Mouse (Mus musculus) midbrain, embryonic 10.5 days (tissue): Measurements from ENCODE around the gene H2-M3. TPM values are rescaled to one million over a fixed set of nuclear protein-coding genes. Genes with fewer than 3 reads are reported as not detected.

ENCODE experiments used
- DNase-seq: peaks from one replicate; pipeline ENCODE4 v3.0.0-alpha.2; 2017; ENCODE audit warnings: low spot score
- H3K27ac ChIP-seq: fragments of 300-500 bp; sonication (generic); replicated peaks from 2 replicates; pipeline ENCODE4 v1.5.1; 2016; ENCODE audit warnings: mild to moderate bottlenecking
- H3K27me3 ChIP-seq: fragments of 300-500 bp; sonication (generic); 2 replicates; pipeline ENCODE4 v1.6.1; 2016; ENCODE audit warnings: low read depth, mild to moderate bottlenecking; ENCODE audit not compliant: poor library complexity, severe bottlenecking
- H3K36me3 ChIP-seq: fragments of 300-500 bp; sonication (generic); 2 replicates; pipeline ENCODE4 v1.6.1; 2016; ENCODE audit warnings: mild to moderate bottlenecking, moderate library complexity
- H3K4me1 ChIP-seq: fragments of 300-500 bp; sonication (generic); 2 replicates; pipeline ENCODE4 v1.6.1; 2016
- H3K4me3 ChIP-seq: fragments of 300-500 bp; sonication (generic); 2 replicates; pipeline ENCODE4 v1.5.1; 2016; ENCODE audit warnings: mild to moderate bottlenecking, moderate library complexity
- H3K9me3 ChIP-seq: fragments of 300-500 bp; sonication (generic); replicated peaks from 2 replicates; pipeline ENCODE4 v1.6.1; 2016; ENCODE audit warnings: mild to moderate bottlenecking
- WGBS: fragments of 180-500 bp; shearing (Covaris S2); methylation state at CpG from one replicate; pipeline ENCODE4 v1.1.7; 2016; 5-methylcytosine and 5-hydroxymethylcytosine counted together
- polyA plus RNA-seq: library from polyadenylated mRNA; unstranded; fragments of >200 nt; fragmentation: Nextera tagmentation; extraction: Ambion mirVana; gene quantifications from 2 replicates; pipeline ENCODE4 v1.2.1, GENCODE M21; 2016

H2-M3 gene
- polyA plus RNA-seq, 1 experiment from 2014 or later = 1.8 TPM

DNA sequence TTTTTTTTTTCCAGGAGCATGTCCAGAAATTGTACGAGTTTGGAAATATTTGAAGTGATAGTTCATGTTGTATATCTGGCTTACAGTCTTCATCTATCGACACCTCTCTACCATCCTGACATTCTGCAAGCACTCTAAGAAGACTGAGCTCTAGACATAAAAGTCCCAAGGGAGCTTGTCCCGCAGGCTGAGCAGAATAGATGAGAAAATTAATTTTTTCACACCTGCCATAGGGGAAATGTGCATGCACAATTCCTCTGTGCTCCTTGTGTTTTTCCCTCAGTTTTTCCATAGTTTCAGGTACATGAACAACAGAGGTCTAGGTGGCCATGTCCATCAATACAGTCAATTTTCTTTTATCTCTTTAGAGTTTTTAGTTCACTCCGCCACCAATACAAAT, 34.2 kb downstream of the H2-M3 start, which contains the start of gene Olfr101:
Gene Olfr101 (minus strand): TSS at position 101 of the 400 bp plus-strand sequence.
- H3K27me3 ChIP-seq = no peaks in the 10 kb centered on the region
- no peaks in the 10 kb centered on the region for H3K9me3 ChIP-seq
- no peak for DNase-seq
- no peak within 1 kb of the TSS for H3K27ac ChIP-seq
- H3K4me3 ChIP-seq = no peak within 1 kb of the TSS
- WGBS = 84% methylated on average over 4 of the region's 4 CpGs
- no peaks in the 10 kb centered on the region for H3K4me1 ChIP-seq
- no peaks in the 10 kb centered on the region for H3K36me3 ChIP-seq

DNA sequence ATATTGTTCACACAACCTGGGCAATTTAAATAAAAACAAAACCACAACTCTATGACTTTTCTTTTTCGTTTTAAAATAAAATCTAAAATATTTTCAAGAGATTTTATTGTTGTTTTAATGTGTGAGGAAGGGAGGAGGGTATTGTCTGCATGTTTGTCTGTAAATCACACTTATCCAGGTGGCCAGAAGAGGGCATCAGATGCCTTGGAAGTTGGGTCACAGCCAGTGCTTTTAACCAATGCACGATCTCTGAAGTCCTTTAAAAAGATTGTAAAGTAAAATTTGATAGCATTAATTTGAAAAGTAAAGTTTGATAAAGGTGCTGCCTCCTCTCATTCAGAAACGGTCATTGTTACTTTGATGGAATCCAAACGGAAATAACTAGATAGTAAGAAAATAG, 38.5 kb downstream of the H2-M3 start:
- no peaks in the 10 kb centered on the region for H3K27me3 ChIP-seq
- no peak for DNase-seq
- no peak overlapping the region for H3K4me3 ChIP-seq
- no peaks in the 10 kb centered on the region for H3K4me1 ChIP-seq
- no peaks in the 10 kb centered on the region for H3K9me3 ChIP-seq
- H3K27ac ChIP-seq = no peak overlapping the region
- 46% methylated on average over 4 of the region's 4 CpGs for WGBS
- no peaks in the 10 kb centered on the region for H3K36me3 ChIP-seq

DNA sequence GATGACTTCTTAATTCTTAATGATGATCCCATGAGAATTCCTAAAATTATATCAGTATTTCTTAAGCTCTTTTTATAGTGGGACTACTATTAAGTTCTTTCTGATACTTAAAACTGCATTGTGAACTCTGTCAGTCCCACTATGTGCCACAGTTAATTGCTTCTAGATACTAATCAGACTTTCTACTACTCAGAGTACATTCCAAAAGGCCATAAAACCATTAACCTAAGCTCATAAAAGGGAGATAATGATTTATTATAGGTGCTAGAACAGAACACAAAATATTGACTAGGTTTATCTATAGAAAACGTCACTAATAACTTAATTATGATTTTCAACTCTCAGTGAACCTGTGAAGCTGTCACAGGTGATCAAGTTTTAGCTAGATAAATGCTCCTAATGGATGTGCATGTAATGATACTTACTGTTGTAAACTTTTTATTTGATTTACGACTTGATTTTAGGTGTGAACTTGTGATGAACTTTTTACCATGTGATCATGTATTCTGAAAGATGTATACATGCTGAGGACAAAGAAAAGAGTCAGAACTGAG, 40.2 kb downstream of the H2-M3 start:
- 61% methylated on average over 2 of the region's 2 CpGs for WGBS
- Histone ChIP-seq H3K4me1 (no peaks in the 10 kb centered on the region), H3K27ac (no peak overlapping the region)

DNA sequence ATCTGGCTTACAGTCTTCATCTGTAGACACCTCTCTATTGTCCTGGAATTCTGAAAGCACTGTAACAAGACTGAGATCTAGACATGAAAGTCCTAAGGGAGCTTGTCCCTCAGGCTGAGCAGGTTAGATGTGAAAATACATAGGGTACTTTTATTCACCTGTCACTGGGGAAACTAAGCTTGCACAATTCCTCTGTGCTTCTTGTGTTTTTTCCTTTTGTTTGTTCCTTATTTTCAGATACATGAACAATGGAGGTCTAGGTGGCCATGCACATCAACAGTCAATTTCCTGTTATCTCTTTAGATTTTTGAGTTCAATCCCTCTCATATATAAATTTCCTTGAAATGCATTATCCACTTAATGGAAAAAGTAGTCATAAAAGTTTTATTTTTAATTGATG, 46.9 kb downstream of the H2-M3 start, which contains the start of gene Olfr102:
Gene Olfr102 (minus strand): TSS at position 101 of the 400 bp plus-strand sequence.
- no peaks in the 10 kb centered on the region for H3K36me3 ChIP-seq
- H3K4me3 ChIP-seq = no peak within 1 kb of the TSS
- peaks cover 5% of the 10 kb centered on the region; the same call in 1 of the 2 replicates for H3K9me3 ChIP-seq
- no peaks in the 10 kb centered on the region for H3K4me1 ChIP-seq
- H3K27me3 ChIP-seq = no peaks in the 10 kb centered on the region
- no peak for DNase-seq
- no peak within 1 kb of the TSS for H3K27ac ChIP-seq

More for the DNA sequence above, 40.2 kb downstream of the H2-M3 start:
- DNase-seq = no peak
- Histone ChIP-seq H3K27me3 (no peaks in the 10 kb centered on the region), H3K36me3 (no peaks in the 10 kb centered on the region), H3K4me3 (no peak overlapping the region), H3K9me3 (no peaks in the 10 kb centered on the region)

Other genes with a start within 250 kb of the H2-M3 start
- 0.10 and 0.15 TPM in 2 replicates for gene Mog, start 246.8 kb upstream of the H2-M3 start, polyA plus RNA-seq
- 7.9 and 12.2 TPM in 2 replicates for gene Gabbr1, start 224.3 kb upstream of the H2-M3 start, polyA plus RNA-seq
- 0.17 TPM in 1 of 2 replicates, not detected in the other for gene Olfr90, start 181.7 kb upstream of the H2-M3 start, polyA plus RNA-seq
- gene Olfr91, start 171.9 kb upstream of the H2-M3 start, polyA plus RNA-seq = not detected in 2 replicates
- gene Olfr92, start 150.1 kb upstream of the H2-M3 start, polyA plus RNA-seq = not detected in 2 replicates
- gene Olfr93, start 108.7 kb upstream of the H2-M3 start, polyA plus RNA-seq = not detected in 2 replicates
- not detected in 2 replicates for gene Ubd, start 76.3 kb upstream of the H2-M3 start, polyA plus RNA-seq
- not detected in 2 replicates for gene Olfr94, start 69.2 kb upstream of the H2-M3 start, polyA plus RNA-seq
- not detected in 2 replicates for gene Olfr95, start 57.1 kb upstream of the H2-M3 start, polyA plus RNA-seq
- gene Olfr96, start 50.1 kb upstream of the H2-M3 start, polyA plus RNA-seq = not detected in 2 replicates
- gene Olfr97, start 32.9 kb upstream of the H2-M3 start, polyA plus RNA-seq = not detected in 2 replicates
- not detected in 2 replicates for gene Olfr98, start 6.5 kb upstream of the H2-M3 start, polyA plus RNA-seq
- gene Olfr99, start 13.2 kb downstream of the H2-M3 start, polyA plus RNA-seq = not detected in 2 replicates
- not detected in 2 replicates for gene Olfr101, start 34.1 kb downstream of the H2-M3 start, polyA plus RNA-seq
- gene Olfr102, start 46.8 kb downstream of the H2-M3 start, polyA plus RNA-seq = not detected in 2 replicates
- gene Olfr103, start 69.5 kb downstream of the H2-M3 start, polyA plus RNA-seq = not detected in 2 replicates
- gene Olfr104-ps, start 89.4 kb downstream of the H2-M3 start, polyA plus RNA-seq = not detected in 2 replicates
- not detected in 2 replicates for gene Olfr105-ps, start 108.8 kb downstream of the H2-M3 start, polyA plus RNA-seq
- not detected in 2 replicates for gene Olfr106-ps, start 120.2 kb downstream of the H2-M3 start, polyA plus RNA-seq
- gene Olfr107, start 129.0 kb downstream of the H2-M3 start, polyA plus RNA-seq = not detected in 2 replicates
- not detected in 2 replicates for gene Olfr108, start 175.3 kb downstream of the H2-M3 start, polyA plus RNA-seq
- gene Olfr109, start 188.7 kb downstream of the H2-M3 start, polyA plus RNA-seq = not detected in 2 replicates
- gene H2-M2, start 213.3 kb downstream of the H2-M3 start, polyA plus RNA-seq = not detected in 2 replicates
- not detected in 2 replicates for gene Olfr110, start 222.2 kb downstream of the H2-M3 start, polyA plus RNA-seq
- gene Olfr111, start 237.8 kb downstream of the H2-M3 start, polyA plus RNA-seq = not detected in 2 replicates